Mouse (Mus musculus) testis, postnatal 10 days (tissue): ENCODE results near the gene Timp2.
A peak's percentile ranks its signal among the peaks of the same experiment; 100 is the strongest.

Source experiments
- DNase-seq: peaks from one replicate; pipeline ENCODE4 v3.0.0; 2021; ENCODE audit warnings: low spot score

Gene Timp2

DNA sequence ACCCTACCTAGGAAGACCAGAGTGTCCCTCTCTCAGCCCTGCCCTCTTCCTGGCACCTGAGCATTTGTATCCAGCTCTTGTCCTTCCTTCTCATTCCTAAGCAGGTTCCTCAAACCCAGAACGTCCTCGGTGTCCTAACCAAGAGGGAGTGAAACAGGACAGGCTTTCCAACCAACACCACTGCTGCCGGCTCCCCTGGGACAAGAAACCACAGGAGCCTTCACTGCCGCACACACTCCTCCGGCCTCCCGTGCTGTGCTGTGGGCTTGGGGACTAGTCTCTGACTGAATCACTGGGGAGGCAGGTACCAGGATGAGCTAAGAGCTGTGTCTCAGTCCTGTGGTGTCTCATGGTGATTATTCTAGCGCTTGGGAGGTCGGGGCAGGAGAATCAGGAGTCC, 14.1 kb upstream of the Timp2 start:
- DNase-seq, result peak; percentile 39

DNA sequence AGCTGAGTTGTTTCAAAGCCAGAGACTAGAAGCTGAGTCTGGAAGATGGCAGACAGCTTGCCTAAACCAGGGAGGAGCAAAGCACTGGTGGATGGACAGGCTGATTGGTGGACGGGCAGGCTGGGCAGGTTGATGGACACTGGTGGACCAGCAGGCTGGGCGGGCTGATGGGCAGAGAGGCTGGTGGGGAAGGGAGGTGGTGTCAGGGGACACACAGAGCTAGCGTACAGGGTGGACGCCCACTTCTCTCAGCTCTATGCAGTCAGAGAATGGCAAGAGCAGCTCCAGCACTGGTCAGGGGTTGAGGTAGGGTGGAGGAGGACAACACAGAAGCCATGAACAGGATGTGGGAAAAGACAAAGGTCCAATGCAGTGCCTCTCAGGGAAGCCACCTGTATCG, 13.7 kb upstream of the Timp2 start:
- peak; percentile 44 for DNase-seq

- DNase-seq, result peak; percentile 69
These were observed 12.8 kb upstream of the Timp2 start for GRCm38 (mm10) chr11:118368330-118368729.

DNA sequence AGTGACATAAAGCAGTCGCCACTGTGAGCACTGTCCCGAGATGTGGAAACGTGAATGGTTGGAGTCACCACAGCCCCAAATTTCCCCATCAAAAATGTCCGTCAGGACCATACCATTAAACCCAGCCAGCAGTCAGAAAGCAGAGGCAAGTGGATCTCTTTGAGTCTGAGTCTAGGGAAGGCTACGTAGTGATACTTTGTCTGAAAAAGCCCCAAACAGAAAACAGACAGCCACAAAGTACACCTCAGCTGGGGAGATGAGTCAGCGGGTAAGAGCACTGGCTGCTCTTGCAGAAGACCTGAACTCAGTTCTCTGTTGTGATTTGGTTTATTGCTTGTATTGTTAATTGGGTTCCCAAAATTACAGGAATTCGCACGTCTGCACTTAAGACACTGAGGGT, 11.0 kb upstream of the Timp2 start:
- peak; percentile 5 for DNase-seq

DNA sequence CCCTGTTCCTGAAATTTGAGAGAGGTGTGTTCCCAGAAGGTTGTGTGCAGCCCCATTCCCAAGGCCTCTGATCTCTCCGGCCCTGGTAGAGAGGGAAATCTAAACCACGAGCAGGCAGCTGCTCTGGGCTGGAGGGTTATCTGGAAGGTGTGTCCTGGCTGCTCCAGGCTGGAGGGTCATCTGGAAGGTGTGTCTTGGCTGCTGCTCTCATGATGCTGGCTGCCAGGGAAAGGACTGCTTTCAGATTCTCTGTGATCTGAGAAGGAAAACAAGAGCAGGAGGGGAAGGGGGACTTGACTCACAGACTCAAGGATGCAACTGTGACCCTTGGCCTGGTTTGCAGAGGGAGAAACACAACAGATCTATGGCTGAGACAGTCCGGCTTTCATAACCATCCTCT, 10.6 kb upstream of the Timp2 start:
- peak; percentile 35 for DNase-seq

GRCm38 (mm10) chr11:118365171-118365570, 9.6 kb upstream of the Timp2 start:
- DNase-seq, result peak; percentile 47

GRCm38 (mm10) chr11:118364021-118364420, 8.5 kb upstream of the Timp2 start:
- peak; percentile 29 for DNase-seq

DNA sequence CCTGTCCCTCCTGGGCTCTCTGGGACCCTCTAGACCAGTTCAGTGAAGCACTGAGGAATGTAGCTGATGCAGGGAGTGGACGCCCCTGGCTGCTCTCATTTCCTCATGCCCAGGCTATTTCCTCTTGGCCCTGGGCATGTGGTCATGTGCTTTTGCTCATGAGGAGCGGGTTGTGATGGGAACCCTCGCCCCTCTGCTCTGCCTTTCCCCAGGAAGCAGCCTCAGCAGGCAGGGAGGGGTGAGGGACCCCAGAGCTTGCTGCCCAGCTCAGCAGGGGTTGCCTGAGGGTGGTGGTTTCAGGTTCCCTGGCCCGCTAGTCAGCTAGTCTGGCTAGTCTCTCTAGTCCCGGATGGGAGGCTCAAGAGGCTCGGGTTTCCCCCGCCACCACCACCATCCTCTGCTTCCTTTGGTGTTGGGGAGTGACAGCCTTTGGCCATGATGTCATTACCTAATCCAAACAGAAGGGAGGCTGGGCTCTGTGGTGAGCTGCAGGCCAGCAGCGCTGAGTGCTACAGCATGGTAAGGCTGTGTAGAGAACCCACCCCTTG, 7.5 kb upstream of the Timp2 start:
- peak; percentile 46 for DNase-seq

- no peak for DNase-seq
These were observed 7.0 kb upstream of the Timp2 start for GRCm38 (mm10) chr11:118362501-118362900.

DNA sequence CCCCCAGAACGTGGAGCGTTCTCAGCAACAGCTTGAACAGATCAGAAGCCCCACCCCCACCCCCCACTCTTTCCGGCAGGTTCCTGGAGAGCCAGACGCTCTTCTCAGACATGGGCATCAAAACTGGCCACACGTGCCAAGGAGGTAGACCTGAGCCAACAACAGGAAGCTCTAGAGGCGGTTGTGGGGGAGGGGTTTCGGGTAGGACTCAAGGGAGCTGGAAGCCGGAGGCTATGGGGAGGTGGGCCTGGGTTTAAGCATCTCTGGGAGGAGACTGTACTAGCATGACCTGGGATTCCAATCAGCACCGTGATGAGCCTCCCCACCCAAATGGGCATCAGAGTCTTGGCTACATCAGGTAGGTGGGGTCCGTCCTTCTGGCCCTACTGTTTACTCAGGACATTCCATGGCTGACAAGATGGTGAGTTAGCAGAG, 5.4 kb upstream of the Timp2 start:
- DNase-seq, result peak; percentile 59

DNA sequence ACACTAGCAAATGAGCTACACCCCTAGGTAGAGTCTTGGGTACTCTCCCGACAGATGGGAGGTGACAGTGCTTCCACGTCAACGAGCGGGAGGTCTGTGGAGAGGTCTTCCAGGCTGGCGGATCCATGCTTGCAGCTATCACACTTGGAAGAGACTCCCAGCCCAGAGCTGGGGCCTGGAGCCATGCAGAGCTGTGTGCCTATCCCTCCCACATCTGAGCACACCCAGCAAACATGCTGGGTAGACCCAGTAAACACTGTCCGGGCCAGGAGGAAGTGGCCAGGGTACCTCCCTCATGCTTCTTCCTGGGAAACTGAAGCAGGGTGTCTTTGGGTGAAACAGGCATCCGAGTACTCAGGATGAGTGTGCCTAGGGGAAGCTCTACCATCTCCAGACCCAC, 5.0 kb upstream of the Timp2 start:
- no peak for DNase-seq

DNA sequence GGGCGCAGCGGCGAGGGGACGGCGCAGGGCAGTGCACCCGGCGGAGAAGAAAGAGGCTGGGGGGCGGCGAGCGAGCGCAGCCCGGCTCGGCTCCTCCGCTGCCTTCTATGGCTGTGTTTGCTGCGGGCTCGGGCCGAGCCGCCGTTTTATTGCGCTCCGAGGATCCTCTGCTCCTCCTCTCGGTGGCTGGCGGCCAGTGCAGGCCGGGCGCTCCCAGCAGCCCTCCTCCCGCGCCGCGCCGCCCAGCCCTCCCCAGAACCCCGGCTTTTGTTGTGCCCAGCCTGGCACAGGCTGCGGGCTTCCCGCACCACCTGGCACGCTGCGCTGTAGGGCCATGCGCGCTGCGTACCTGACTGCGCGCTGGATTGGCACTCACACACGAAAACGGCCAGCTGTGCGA, 335 bp downstream of the Timp2 start:
- peak; percentile 95 for DNase-seq

DNA sequence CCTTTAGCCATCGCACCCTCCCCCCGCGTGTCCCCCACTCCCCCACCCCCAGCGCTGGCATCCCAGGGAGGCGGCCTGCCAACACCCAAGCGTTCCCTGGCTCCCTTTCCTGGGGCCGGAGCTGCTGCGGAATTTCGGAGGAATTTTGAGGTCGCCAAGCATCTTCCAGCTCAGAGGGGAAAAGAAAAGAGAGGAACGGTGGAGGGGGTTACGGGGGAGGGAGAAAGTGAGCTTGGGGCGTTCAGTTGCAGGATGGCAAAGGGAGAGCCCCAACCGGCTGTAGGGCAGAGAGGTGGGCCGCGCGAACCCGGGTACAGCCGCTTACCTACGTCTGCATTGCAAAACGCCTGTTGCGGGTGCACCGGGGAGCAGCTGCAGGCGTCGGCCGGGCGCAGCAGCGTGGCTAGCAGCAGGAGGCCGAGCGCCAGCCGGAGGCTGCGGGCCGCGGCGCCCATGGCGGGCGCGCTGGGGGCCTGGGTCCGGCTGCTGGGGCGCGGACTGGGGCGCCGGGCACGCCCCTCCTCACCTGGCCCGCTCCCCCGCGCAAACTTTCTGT, 826 bp downstream of the Timp2 start:
- peak; percentile 73 for DNase-seq

DNA sequence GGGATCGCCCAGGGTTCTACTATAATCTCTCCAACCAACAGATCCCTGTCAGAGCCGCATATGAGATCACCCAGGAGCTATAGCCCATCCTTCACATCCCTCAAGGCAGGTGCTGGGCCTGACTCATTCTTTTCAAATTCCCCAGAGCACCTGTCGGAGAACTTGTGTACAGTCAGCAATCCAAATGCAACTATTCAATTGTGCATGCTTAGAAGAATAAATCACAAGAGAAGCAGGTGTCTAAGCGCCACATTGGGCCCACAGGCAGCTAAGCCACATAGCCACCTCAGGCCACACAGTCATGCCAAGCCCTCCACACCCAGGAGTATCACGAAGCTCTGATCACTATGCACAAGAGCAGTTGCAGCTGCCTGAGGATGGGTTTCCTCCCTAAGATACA, 6.0 kb downstream of the Timp2 start:
- no peak for DNase-seq

DNA sequence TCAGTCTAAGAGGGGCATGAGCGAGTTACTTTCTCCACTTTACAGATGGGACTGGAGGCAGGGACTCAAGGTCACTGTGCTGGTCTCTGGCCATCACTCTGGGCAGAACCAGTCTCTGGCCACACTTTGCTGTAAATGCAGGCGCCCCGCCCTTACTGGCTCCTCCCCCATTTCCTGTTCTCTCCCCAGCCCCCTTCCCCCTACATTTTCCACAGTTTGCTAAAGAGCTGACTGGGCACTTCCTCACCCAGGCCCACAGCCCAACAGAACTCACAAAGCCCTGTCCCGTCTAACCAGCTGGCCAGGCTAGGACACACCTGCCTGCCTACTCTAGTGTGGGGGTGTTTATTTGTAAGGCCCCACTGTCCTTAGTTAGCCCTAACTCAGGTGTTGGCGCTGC, 6.7 kb downstream of the Timp2 start:
- peak; percentile 82 for DNase-seq

GRCm38 (mm10) chr11:118348419-118348818, 7.1 kb downstream of the Timp2 start:
- DNase-seq, result no peak

- no peak for DNase-seq
These were observed 7.6 kb downstream of the Timp2 start for GRCm38 (mm10) chr11:118347911-118348310.

DNA sequence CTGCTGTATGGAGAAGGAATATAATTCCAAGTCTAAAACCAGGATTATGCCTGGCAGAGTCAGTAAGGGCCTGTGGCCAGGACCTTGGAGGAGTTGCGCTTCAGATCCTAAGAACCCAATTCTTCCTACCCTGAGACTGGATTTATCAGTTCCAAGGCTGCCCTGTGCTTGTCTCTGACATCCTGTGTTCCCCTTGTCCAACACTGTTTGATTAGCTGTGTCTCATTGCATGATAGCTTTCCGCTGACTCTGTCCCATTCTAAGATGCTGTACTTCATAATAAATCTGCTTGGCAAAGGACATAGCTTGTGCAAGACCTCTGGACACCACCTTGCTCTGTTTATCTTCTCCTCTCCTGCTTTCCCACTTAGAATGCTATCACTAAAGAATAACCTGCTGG, 8.1 kb downstream of the Timp2 start:
- no peak for DNase-seq

DNA sequence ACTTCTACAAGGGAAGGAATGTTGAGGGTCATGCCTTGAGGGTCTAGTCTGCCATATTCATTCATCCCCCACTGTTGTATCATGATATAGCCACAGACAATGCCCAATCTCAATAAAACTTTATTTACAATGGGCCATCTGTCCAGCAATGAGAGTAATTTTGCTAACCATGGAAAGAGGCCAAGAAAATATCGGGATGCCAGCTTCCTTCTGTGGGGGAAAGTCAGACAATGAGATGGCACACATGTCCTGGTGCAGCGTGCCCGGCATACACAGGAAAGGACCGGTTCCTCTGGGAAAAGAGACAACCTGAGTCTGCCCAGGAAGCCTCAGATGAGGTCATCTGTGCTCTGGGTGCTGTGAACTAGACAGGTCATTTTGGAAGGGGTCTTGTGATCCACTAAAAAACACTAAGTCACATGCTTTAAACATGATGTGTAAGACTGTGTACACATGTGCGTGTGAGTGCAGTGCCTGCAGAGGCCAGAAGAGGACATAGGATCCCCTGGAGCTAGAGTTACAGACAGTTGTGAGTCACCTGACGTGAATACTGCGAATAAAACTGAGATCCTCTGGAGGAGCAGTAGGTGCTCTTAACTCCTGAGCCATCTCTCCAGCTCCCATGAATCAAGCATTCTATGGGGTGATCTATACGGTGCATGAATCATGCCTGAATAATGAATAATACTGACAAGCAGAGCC, 9.0 kb downstream of the Timp2 start:
- no peak for DNase-seq

GRCm38 (mm10) chr11:118345693-118346092, 9.8 kb downstream of the Timp2 start:
- peak; percentile 76 for DNase-seq

DNA sequence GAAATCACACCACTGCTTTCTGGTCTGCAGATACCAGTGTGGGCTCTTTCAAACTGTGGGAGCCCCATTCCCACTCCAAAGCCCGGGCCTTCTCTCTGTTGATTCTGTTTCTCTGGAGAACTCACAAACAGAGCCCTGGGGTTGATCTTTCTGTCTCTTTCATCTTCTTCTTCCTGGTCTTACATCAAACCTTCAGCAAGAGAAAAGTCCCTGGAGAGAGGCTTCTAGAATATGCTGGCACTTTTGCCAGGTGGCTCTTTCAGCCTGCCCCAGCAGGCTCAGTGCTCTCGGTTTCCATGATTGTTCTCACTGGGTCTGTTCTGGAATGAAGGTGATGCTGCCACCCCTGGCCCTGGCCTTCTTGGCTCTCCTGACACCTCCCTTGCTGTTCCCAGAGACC, 11.9 kb downstream of the Timp2 start:
- no peak for DNase-seq

DNA sequence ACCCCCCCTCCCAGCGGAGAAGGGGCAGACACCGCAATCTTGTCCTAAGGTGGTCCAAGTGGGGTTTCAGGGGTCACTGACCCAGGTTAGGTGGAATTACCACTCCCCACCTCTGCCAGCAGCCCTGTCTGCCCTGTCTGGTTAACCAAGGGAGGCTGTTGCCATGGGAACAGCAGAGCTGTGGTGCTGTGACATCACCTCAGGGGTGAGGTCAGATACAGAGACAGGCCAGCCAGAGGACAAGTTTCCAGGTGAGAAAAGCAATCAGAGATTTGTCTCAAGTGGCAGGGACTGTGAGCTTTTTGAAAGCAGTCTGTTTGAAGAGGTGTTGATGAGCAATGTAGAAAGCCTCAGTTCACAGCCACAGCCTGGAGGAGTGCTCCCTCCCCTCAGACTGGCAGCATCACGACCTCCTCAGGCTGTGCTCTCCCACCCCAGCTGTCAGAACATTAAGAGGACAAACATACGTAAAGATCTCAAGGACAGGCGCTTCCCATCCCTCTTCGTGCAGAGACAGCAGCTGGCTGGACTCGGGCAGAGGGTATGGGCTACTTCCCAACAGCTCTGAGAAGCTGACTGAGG, 13.0 kb downstream of the Timp2 start, which contains the start of gene Cep295nl:
TSS of gene Cep295nl (minus strand) at position 101 of the 582 bp plus-strand sequence.
- DNase-seq, result no peak

DNA sequence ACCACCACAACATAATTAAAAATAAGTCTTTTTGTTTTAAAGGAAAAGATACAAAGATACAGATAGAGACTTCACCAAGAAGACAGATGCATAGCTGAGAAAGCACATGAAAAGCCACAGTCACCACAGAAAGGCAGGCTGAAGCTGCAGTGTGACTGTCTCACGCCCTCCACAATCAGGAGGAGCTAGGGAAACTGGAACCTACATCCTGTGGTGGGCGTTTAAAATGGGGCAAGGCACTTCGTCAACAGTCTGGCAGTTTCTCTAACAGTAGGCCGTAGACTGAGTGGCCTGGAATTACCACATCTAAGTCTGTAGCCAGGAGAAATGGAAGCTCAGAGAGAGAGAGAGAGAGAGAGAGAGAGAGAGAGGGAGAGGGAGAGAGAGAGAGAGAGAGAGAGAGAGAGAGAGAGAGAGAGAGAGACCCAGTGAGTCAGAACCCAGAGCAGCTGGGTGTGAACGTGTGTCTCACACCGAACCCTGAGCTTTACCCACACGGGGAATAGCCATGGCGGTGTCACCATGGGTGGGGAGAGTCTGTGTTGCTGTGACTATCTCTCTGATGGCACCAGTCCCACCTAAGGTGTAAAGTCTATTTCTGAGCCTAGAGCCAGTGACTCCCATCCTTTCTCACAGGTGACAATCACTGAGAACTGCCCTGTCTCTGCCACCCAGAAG, 17.9 kb downstream of the Timp2 start:
- no peak for DNase-seq
